Mouse (Mus musculus): ENCODE measurements around the gene Abcc6.

- no peak for TF ChIP-seq CTCF (IDR thresholded peaks at IDR 0.05; ENCODE audit: low read depth, low read length)
- TF ChIP-seq TAL1 (conservative IDR thresholded peaks at IDR 0.05; ENCODE audit: low read depth, low read length), result no peak
Observed at GRCm38 (mm10) chr7:46033870-46034337, 3.8 kb upstream of the Abcc6 start.
